Mouse (Mus musculus) kidney, adult 2 months (tissue): ENCODE measurements around the gene Vamp5.

Experiments
- CTCF ChIP-seq: fragments of 200-500 bp; conservative IDR thresholded peaks from 2 replicates; pipeline ENCODE4 v1.5.1; 2011; ENCODE audit warnings: low read depth, mild to moderate bottlenecking, control low read depth, low read length, moderate library complexity, mixed read lengths; ENCODE audit not compliant: insufficient read depth, insufficient read length
- POLR2A ChIP-seq: fragments of 200-500 bp; IDR thresholded peaks from one replicate; pipeline ENCODE4 v1.6.1; 2011; ENCODE audit warnings: low read depth, low read length, control low read depth

DNA sequence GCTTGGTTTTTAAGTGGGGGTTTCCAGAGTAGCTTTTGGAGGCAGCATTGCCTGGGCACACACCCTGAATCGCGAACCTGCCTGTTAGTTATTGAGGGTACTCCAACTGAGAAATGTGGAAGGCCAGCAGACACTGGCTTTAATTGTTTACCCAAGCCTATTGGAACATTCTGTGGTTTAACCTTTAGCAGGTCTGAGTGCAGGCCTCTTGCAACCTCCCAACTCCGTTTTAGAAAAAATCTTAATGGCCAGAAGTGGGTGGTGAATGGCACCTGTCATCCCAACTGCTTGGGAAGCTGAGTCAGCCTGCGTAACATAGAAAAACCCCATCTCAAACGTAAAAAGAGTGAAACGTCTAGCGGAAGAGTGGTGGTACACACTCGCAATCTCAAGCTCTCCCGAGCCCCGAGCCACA lies 16.6 kb upstream of the Vamp5 start:
- TF ChIP-seq CTCF (no peak), POLR2A (no peak)
